Mouse (Mus musculus) embryonic facial prominence, embryonic 14.5 days (tissue): Measurements from ENCODE around the gene Adgrv1. TPM values are rescaled to one million over a fixed set of nuclear protein-coding genes. Genes with fewer than 3 reads are reported as not detected.

Experiments
- ATAC-seq: fragments of 200-750 bp; cut with Nextera tagmentation; 2 replicates; pipeline ENCODE4 v1.8.0; 2017; ENCODE audit warnings: low read depth, moderate number of reproducible peaks, moderate TSS enrichment
- DNase-seq: peaks from one replicate; pipeline ENCODE4 v3.0.0-alpha.2; 2015; ENCODE audit warnings: low spot score
- H3K27ac ChIP-seq: fragments of 300-500 bp; sonication (generic); replicated peaks from 2 replicates; pipeline ENCODE4 v1.5.1; 2014; ENCODE audit warnings: low read depth, mild to moderate bottlenecking, low read length, moderate library complexity
- H3K27me3 ChIP-seq: fragments of 300-500 bp; sonication (generic); replicated peaks from 2 replicates; pipeline ENCODE4 v1.6.1; 2014; ENCODE audit warnings: low read length; ENCODE audit not compliant: control insufficient read depth, insufficient read depth
- H3K36me3 ChIP-seq: fragments of 300-500 bp; sonication (generic); 2 replicates; pipeline ENCODE4 v1.6.1; 2014; ENCODE audit warnings: low read length, mixed read lengths; ENCODE audit not compliant: control insufficient read depth, insufficient read depth
- H3K4me1 ChIP-seq: fragments of 300-500 bp; sonication (generic); 2 replicates; pipeline ENCODE4 v1.6.1; 2014; ENCODE audit warnings: antibody characterized with exemption, low read length; ENCODE audit not compliant: control insufficient read depth, insufficient read depth
- H3K4me2 ChIP-seq: fragments of 300-500 bp; sonication (generic); 2 replicates; pipeline ENCODE4 v1.6.1; 2014; ENCODE audit warnings: low read depth, mild to moderate bottlenecking, low read length, moderate library complexity, mixed read lengths
- H3K4me3 ChIP-seq: fragments of 300-500 bp; sonication (generic); 2 replicates; pipeline ENCODE4 v1.5.1; 2014; ENCODE audit warnings: low read depth, mild to moderate bottlenecking, low read length
- H3K9ac ChIP-seq: fragments of 300-500 bp; sonication (generic); 2 replicates; pipeline ENCODE4 v1.6.1; 2014; ENCODE audit warnings: low read depth, mild to moderate bottlenecking, low read length, moderate library complexity, mixed read lengths
- H3K9me3 ChIP-seq: fragments of 300-500 bp; sonication (generic); 2 replicates; pipeline ENCODE4 v1.6.1; 2016; ENCODE audit warnings: low read length; ENCODE audit not compliant: control insufficient read depth
- WGBS: fragments of 180-500 bp; shearing (Covaris S2); extraction: QIAGEN DNeasy Blood & Tissue Kit; methylation state at CpG from one replicate; pipeline ENCODE4 v1.1.7; 2014; 5-methylcytosine and 5-hydroxymethylcytosine counted together
- polyA plus RNA-seq: library from polyadenylated mRNA; unstranded; fragments of >200 nt; fragmentation: Nextera tagmentation; extraction: Ambion mirVana; gene quantifications from 2 replicates; pipeline ENCODE4 v1.2.1, GENCODE M21; 2014

Gene Adgrv1
- polyA plus RNA-seq, 1 experiment from 2014 or later, result 0.61 TPM

GRCm38 (mm10) chr13:81109676-81110075 lies 523.3 kb downstream of the Adgrv1 start:
- no peaks in the 10 kb centered on the region for H3K9me3 ChIP-seq
- H3K4me3 ChIP-seq, result no peak overlapping the region
- H3K4me2 ChIP-seq, result no peak overlapping the region
- peak; percentile 70; the same call in 1 of the 2 replicates for ATAC-seq
- WGBS, result 48% methylated on average over 6 of the region's 6 CpGs
- peak; percentile 72 for DNase-seq
- no peak overlapping the region for H3K9ac ChIP-seq
- H3K4me1 ChIP-seq, result 0 out of 2 replicates have a peak, but pooled peaks cover 6% of the 10 kb centered on the region
- H3K36me3 ChIP-seq, result no peaks in the 10 kb centered on the region
- no peaks in the 10 kb centered on the region for H3K27me3 ChIP-seq
- no peak overlapping the region for H3K27ac ChIP-seq

- Histone ChIP-seq H3K4me3 (no peak overlapping the region), H3K27me3 (no peaks in the 10 kb centered on the region), H3K36me3 (no peaks in the 10 kb centered on the region), H3K9me3 (no peaks in the 10 kb centered on the region), H3K4me2 (no peak overlapping the region), H3K4me1 (0 out of 2 replicates have a peak, but pooled peaks cover 6% of the 10 kb centered on the region), H3K27ac (peak overlapping the region; percentile 4; the same call in 1 of the 2 replicates), H3K9ac (no peak overlapping the region)
- WGBS, result 43% methylated on average over 8 of the region's 8 CpGs
- peak; percentile 78 for ATAC-seq
- peak; percentile 74 for DNase-seq
These were observed 524.2 kb downstream of the Adgrv1 start for GRCm38 (mm10) chr13:81108526-81109302.

DNA sequence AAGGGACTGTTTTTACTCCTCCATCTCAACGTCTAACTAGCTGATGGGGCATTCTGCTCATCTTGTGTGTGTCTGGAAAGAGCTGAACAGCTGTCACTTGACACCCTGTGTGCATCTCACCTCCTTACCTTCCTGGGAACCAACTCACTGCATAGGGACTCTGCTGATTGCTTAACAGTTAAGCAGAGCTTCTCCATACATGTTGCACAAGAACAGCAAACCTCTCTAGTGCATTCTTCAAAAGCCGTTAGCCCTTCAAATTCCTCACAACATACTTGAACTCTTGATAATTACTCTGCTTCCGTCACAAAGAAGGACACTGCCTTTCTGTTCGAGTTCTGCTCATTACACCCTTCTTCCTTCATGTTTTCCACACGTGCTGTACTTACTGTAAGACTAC lies 525.5 kb downstream of the Adgrv1 start:
- no peak overlapping the region for H3K4me2 ChIP-seq
- ATAC-seq, result no peak
- no peak overlapping the region for H3K9ac ChIP-seq
- H3K9me3 ChIP-seq, result no peaks in the 10 kb centered on the region
- WGBS, result 51% methylated on average over 5 of the region's 5 CpGs
- no peak overlapping the region for H3K27ac ChIP-seq
- DNase-seq, result no peak
- no peaks in the 10 kb centered on the region for H3K36me3 ChIP-seq
- no peaks in the 10 kb centered on the region for H3K27me3 ChIP-seq
- H3K4me3 ChIP-seq, result no peak overlapping the region
- H3K4me1 ChIP-seq, result 0 out of 2 replicates have a peak, but pooled peaks cover 6% of the 10 kb centered on the region

DNA sequence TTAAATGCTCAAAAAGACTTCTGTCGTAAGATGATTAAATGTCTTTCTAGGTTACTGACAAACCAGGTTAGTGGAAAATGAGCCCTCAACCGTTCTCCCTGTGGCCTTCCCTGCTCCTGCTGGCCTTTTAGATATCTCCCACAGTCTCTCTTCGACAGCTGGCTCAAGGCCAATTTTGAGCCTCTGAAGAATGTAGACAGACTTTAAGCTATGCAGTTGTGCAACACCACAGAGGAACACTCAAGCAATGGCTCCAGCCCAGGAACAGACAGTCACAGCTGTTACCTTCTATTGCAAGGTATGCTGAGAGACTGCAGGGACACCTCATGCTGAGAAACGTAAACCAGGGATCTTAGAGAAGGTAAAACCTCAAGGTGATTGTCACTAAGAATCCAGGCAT lies 529.2 kb downstream of the Adgrv1 start:
- DNase-seq, result peak; percentile 85
- no peak overlapping the region for H3K4me2 ChIP-seq
- no peak overlapping the region for H3K27ac ChIP-seq
- H3K36me3 ChIP-seq, result no peaks in the 10 kb centered on the region
- H3K9ac ChIP-seq, result no peak overlapping the region
- peak; percentile 71 for ATAC-seq
- H3K4me3 ChIP-seq, result no peak overlapping the region
- no peaks in the 10 kb centered on the region for H3K9me3 ChIP-seq
- H3K27me3 ChIP-seq, result no peaks in the 10 kb centered on the region
- WGBS, result 44% methylated on average over 4 of the region's 4 CpGs
- H3K4me1 ChIP-seq, result 0 out of 2 replicates have a peak, but pooled peaks cover 1% of the 10 kb centered on the region

GRCm38 (mm10) chr13:81096424-81096823 lies 536.5 kb downstream of the Adgrv1 start:
- H3K4me1 ChIP-seq, result no peaks in the 10 kb centered on the region
- WGBS, result 92% methylated on average over 2 of the region's 2 CpGs
- H3K27me3 ChIP-seq, result no peaks in the 10 kb centered on the region
- ATAC-seq (no peak), DNase-seq (no peak)
- H3K36me3 ChIP-seq, result no peaks in the 10 kb centered on the region
- H3K9ac ChIP-seq, result no peak overlapping the region
- H3K9me3 ChIP-seq, result no peaks in the 10 kb centered on the region
- no peak overlapping the region for H3K4me3 ChIP-seq
- no peak overlapping the region for H3K4me2 ChIP-seq
- H3K27ac ChIP-seq, result no peak overlapping the region

DNA sequence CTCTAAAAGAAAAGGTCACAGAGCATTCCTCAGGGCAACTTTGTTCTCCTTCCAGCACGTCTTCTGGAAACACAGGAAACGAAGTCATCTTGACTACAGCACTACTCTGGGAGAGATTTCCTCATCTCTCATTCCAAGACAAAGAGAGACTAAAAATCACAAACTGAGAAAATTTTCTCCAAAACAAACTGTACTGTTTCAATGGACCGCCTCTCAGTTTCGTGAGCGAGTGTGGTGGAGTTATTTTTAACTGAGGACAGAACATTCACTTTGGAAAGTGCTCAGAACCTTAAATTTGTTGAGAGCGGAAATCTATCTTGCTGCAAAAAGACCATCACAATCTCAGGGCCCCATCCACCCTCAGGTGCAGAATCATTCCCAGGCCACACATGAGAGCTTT lies 538.4 kb downstream of the Adgrv1 start:
- ATAC-seq (no peak), DNase-seq (peak; percentile 1)
- H3K9me3 ChIP-seq, result no peaks in the 10 kb centered on the region
- H3K4me3 ChIP-seq, result no peak overlapping the region
- no peak overlapping the region for H3K4me2 ChIP-seq
- no peaks in the 10 kb centered on the region for H3K27me3 ChIP-seq
- H3K27ac ChIP-seq, result no peak overlapping the region
- H3K36me3 ChIP-seq, result no peaks in the 10 kb centered on the region
- no peak overlapping the region for H3K9ac ChIP-seq
- H3K4me1 ChIP-seq, result no peaks in the 10 kb centered on the region
- 77% methylated on average over 6 of the region's 6 CpGs for WGBS

- no peaks in the 10 kb centered on the region for H3K27me3 ChIP-seq
- H3K4me3 ChIP-seq, result no peak overlapping the region
- ATAC-seq, result no peak
- no peaks in the 10 kb centered on the region for H3K4me1 ChIP-seq
- no peak overlapping the region for H3K27ac ChIP-seq
- no peak for DNase-seq
- WGBS, result 87% methylated on average over 1 of the region's 1 CpGs
- no peak overlapping the region for H3K4me2 ChIP-seq
- H3K9me3 ChIP-seq, result no peaks in the 10 kb centered on the region
- H3K36me3 ChIP-seq, result no peaks in the 10 kb centered on the region
- no peak overlapping the region for H3K9ac ChIP-seq
These were observed 542.7 kb downstream of the Adgrv1 start for GRCm38 (mm10) chr13:81090051-81090836.

GRCm38 (mm10) chr13:81086969-81087682 lies 545.8 kb downstream of the Adgrv1 start:
- Histone ChIP-seq H3K36me3 (no peaks in the 10 kb centered on the region), H3K4me1 (no peaks in the 10 kb centered on the region), H3K9ac (no peak overlapping the region), H3K9me3 (no peaks in the 10 kb centered on the region), H3K4me3 (no peak overlapping the region), H3K27me3 (no peaks in the 10 kb centered on the region), H3K27ac (no peak overlapping the region), H3K4me2 (no peak overlapping the region)
- ATAC-seq, result no peak
- no peak for DNase-seq
- 72% methylated on average over 2 of the region's 2 CpGs for WGBS
